9 mouse cellular contexts compared by ENCODE assay signal in genomic region chrX:18254767-18255166, GRCm38 (mm10).
DNase-seq lines count a peak whose midpoint lies in the region; ATAC-seq and TF ChIP-seq lines count a peak whose summit lies in the region.
"Had no signal": no experiment of that assay in that cellular context is flagged by ENCODE, and none has a peak within 500 bp of the region (broad histone marks: within the 10 kb centered on the region; RNA-seq: fewer than 3 reads in every experiment).

No protein-coding gene starts in this region.

- ATAC-seq in limb, embryonic 11.5 days (ENCODE audit: insufficient number of reproducible peaks, low FRiP score, low TSS enrichment, low read depth): no peak
- no peak for ATAC-seq in heart, postnatal 0 days (ENCODE audit: insufficient read depth, low read depth)
- ATAC-seq in midbrain, embryonic 12.5 days (ENCODE audit: low FRiP score, low read depth): peak; percentile 75; the same call in 1 of the 2 replicates

- H3K4me3 ChIP-seq in limb, embryonic 11.5 days (ENCODE audit: low read depth, low read length): no peak overlapping the region
- H3K4me3 ChIP-seq in limb, embryonic 10.5 days: no peak overlapping the region
- H3K4me3 ChIP-seq in heart, postnatal 0 days (ENCODE audit: low read depth, low read length): no peak overlapping the region
- no peak overlapping the region for H3K4me3 ChIP-seq in midbrain, embryonic 12.5 days
- H3K4me3 ChIP-seq: embryonic facial prominence, embryonic 13.5 days had no signal

- peak; percentile 86 for TF ChIP-seq CTCF in heart, postnatal 0 days (IDR thresholded peaks at IDR 0.05; ENCODE audit: low read depth)

- no peak overlapping the region for H3K27ac ChIP-seq in limb, embryonic 11.5 days (replicated peaks; ENCODE audit: low read depth, low read length)
- H3K27ac ChIP-seq in limb, embryonic 10.5 days: no peak overlapping the region
- H3K27ac ChIP-seq in heart, postnatal 0 days (ENCODE audit: low read depth): no peak overlapping the region
- no peak overlapping the region for H3K27ac ChIP-seq in midbrain, embryonic 12.5 days (replicated peaks)
- H3K27ac ChIP-seq: embryonic facial prominence, embryonic 13.5 days had no signal

- peak; percentile 27 for DNase-seq in limb, embryonic 11.5 days (ENCODE audit: low spot score)
- no peak for DNase-seq in limb, embryonic 10.5 days (ENCODE audit: low spot score)
- peak; percentile 24 for DNase-seq in Muller cell, postnatal 12 days (ENCODE audit: inconsistent ontology term)
- DNase-seq in cerebellum, postnatal 14 days: peak; percentile 64 to 74
- peak; percentile 55 for DNase-seq in heart, postnatal 0 days (ENCODE audit: low spot score)
- DNase-seq in layer of hippocampus, adult 9-10 months (ENCODE audit: low spot score): peak; percentile 73
- DNase-seq in yolk sac, embryonic 10.5 days (ENCODE audit: low spot score): peak; percentile 14

- H3K4me2 ChIP-seq in limb, embryonic 11.5 days (ENCODE audit: low read depth, severe bottlenecking): no peak overlapping the region
- H3K4me2 ChIP-seq in heart, postnatal 0 days (ENCODE audit: low read depth, low read length): no peak overlapping the region
- H3K4me2 ChIP-seq in midbrain, embryonic 12.5 days (replicated peaks): no peak overlapping the region
- H3K4me2 ChIP-seq: embryonic facial prominence, embryonic 13.5 days had no signal

- 63% methylated on average over 4 of the region's 4 CpGs for WGBS in limb, embryonic 11.5 days
- 67% methylated on average over 4 of the region's 4 CpGs for WGBS in limb, embryonic 10.5 days
- 29% methylated on average over 4 of the region's 4 CpGs for WGBS in heart, postnatal 0 days
- WGBS in midbrain, embryonic 12.5 days: 64% methylated on average over 4 of the region's 4 CpGs

- H3K36me3 ChIP-seq in limb, embryonic 11.5 days (ENCODE audit: control insufficient read depth, insufficient read depth, low read length): no peaks in the 10 kb centered on the region
- peaks cover 54% of the 10 kb centered on the region for H3K36me3 ChIP-seq in limb, embryonic 10.5 days
- peaks cover 21% of the 10 kb centered on the region for H3K36me3 ChIP-seq in heart, postnatal 0 days (replicated peaks; ENCODE audit: control insufficient read depth, insufficient read depth, low read length)
- H3K36me3 ChIP-seq in midbrain, embryonic 12.5 days: peaks cover 29% of the 10 kb centered on the region

- no peak for TF ChIP-seq EP300 in heart, postnatal 0 days (IDR thresholded peaks at IDR 0.05; ENCODE audit: low read depth)

- no peaks in the 10 kb centered on the region for H3K9me3 ChIP-seq in limb, embryonic 11.5 days (ENCODE audit: control insufficient read depth, low read length)
- no peaks in the 10 kb centered on the region for H3K9me3 ChIP-seq in limb, embryonic 10.5 days (replicated peaks)
- no peaks in the 10 kb centered on the region for H3K9me3 ChIP-seq in heart, postnatal 0 days (replicated peaks; ENCODE audit: control insufficient read depth, low read length)
- no peaks in the 10 kb centered on the region for H3K9me3 ChIP-seq in midbrain, embryonic 12.5 days
- H3K9me3 ChIP-seq: embryonic facial prominence, embryonic 13.5 days had no signal

- H3K9ac ChIP-seq in limb, embryonic 11.5 days (ENCODE audit: low read length): no peak overlapping the region
- no peak overlapping the region for H3K9ac ChIP-seq in heart, postnatal 0 days (replicated peaks; ENCODE audit: low read depth, low read length)
- no peak overlapping the region for H3K9ac ChIP-seq in midbrain, embryonic 12.5 days (replicated peaks)
- H3K9ac ChIP-seq: embryonic facial prominence, embryonic 13.5 days had no signal

- no peaks in the 10 kb centered on the region for H3K27me3 ChIP-seq in limb, embryonic 11.5 days (ENCODE audit: control insufficient read depth, insufficient read depth, low read length)
- no peaks in the 10 kb centered on the region for H3K27me3 ChIP-seq in limb, embryonic 10.5 days (ENCODE audit: low read depth, poor library complexity, severe bottlenecking)
- H3K27me3 ChIP-seq in heart, postnatal 0 days (ENCODE audit: control insufficient read depth, insufficient read depth, low read length): no peaks in the 10 kb centered on the region
- no peaks in the 10 kb centered on the region for H3K27me3 ChIP-seq in midbrain, embryonic 12.5 days
- H3K27me3 ChIP-seq: embryonic facial prominence, embryonic 13.5 days had no signal

- no peaks in the 10 kb centered on the region for H3K4me1 ChIP-seq in limb, embryonic 11.5 days (ENCODE audit: control insufficient read depth, insufficient read depth, low read length)
- no peaks in the 10 kb centered on the region for H3K4me1 ChIP-seq in limb, embryonic 10.5 days
- H3K4me1 ChIP-seq in heart, postnatal 0 days (ENCODE audit: control insufficient read depth, insufficient read depth): no peaks in the 10 kb centered on the region
- no peaks in the 10 kb centered on the region for H3K4me1 ChIP-seq in midbrain, embryonic 12.5 days
- H3K4me1 ChIP-seq: embryonic facial prominence, embryonic 13.5 days had no signal
